Mouse (Mus musculus): ENCODE measurements around the gene Ptprd. TPM values are rescaled to one million over a fixed set of nuclear protein-coding genes. Genes with fewer than 3 reads are reported as not detected.

The Ptprd gene
- 0.41 and 0.47 TPM in 2 replicates for polyA plus RNA-seq (2012; rRNA removed)

DNA sequence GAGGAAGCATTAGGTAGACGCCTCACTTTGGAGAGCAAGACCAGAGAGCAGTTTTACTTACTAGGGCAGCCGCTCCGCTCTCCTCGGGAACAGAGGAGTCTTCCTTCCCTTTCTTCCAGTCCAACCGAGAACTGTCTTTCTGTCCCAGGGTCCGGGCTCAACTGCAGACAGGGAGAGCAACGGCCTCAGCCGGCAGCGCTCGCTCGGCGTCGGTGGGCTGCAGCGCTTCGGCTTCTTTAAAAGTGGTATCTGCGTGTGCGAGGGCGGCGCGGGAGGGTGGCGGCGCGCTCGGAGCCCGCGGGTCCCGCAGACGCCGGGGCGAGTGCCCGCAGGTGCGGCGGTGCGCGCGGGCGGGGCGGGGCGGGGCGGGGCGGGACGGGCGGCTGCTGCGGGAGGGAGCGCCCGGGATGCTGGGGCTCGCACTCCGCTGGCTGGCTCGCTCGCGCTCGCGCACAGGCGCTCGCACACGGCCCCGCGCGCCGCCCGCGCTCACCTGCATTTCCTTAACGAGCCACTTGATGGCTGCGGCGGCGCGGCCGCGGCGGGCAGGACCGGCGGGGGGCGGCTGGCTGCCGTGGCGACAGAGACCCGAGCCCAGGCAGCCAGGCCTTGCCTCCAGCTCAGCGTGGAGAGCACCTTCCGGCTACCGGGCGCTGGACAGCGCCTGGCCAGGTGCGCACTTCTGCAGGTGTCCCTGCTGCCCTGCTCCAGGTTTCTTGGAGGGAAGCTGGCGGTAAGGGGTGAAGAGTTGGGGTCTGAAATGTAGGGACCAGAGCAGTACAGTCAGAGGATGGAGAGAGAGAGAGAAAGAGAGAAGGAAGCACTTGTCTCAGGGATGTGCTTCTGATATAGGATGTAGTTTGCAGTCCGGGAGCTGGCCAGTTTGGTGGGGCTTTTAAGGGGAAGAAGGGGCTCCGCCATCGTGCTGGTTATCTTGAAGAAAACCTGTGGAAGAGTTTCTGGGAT lies at the start of gene Ptprd:
TSS of gene Ptprd (minus strand) at position 433 of the 966 bp plus-strand sequence.

Data from stomach, adult 2 months (tissue).